Mouse (Mus musculus) midbrain, embryonic 13.5 days (tissue): ENCODE measurements around the gene 4922502D21Rik. TPM values are rescaled to one million over a fixed set of nuclear protein-coding genes. Genes with fewer than 3 reads are reported as not detected.

ENCODE experiments used
- ATAC-seq: fragments of 200-750 bp; cut with Nextera tagmentation; 2 replicates; pipeline ENCODE4 v1.8.0; 2017; ENCODE audit warnings: mild to moderate bottlenecking, moderate TSS enrichment, moderate library complexity
- H3K27ac ChIP-seq: fragments of 300-500 bp; sonication (generic); 2 replicates; pipeline ENCODE4 v1.5.1; 2015; ENCODE audit warnings: inconsistent platforms, mild to moderate bottlenecking, moderate library complexity
- H3K27me3 ChIP-seq: fragments of 300-500 bp; sonication (generic); 2 replicates; pipeline ENCODE4 v1.6.1; 2015; ENCODE audit warnings: mild to moderate bottlenecking, inconsistent platforms
- H3K36me3 ChIP-seq: fragments of 300-500 bp; sonication (generic); 2 replicates; pipeline ENCODE4 v1.6.1; 2015; ENCODE audit warnings: mild to moderate bottlenecking, inconsistent platforms
- H3K4me1 ChIP-seq: fragments of 300-500 bp; sonication (generic); replicated peaks from 2 replicates; pipeline ENCODE4 v1.6.1; 2015; ENCODE audit warnings: inconsistent platforms
- H3K4me2 ChIP-seq: fragments of 300-500 bp; sonication (generic); replicated peaks from 2 replicates; pipeline ENCODE4 v1.6.1; 2015; ENCODE audit warnings: moderate library complexity, mild to moderate bottlenecking, inconsistent platforms
- H3K4me3 ChIP-seq: fragments of 300-500 bp; sonication (generic); replicated peaks from 2 replicates; pipeline ENCODE4 v1.5.1; 2015; ENCODE audit warnings: mild to moderate bottlenecking, inconsistent platforms
- H3K9ac ChIP-seq: fragments of 300-500 bp; sonication (generic); replicated peaks from 2 replicates; pipeline ENCODE4 v1.6.1; 2015; ENCODE audit warnings: mild to moderate bottlenecking, inconsistent platforms
- H3K9me3 ChIP-seq: fragments of 300-500 bp; sonication (generic); 2 replicates; pipeline ENCODE4 v1.6.1; 2016; ENCODE audit warnings: mild to moderate bottlenecking, inconsistent platforms
- WGBS: fragments of 180-500 bp; shearing (Covaris S2); methylation state at CpG from one replicate; pipeline ENCODE4 v1.1.7; 2015; 5-methylcytosine and 5-hydroxymethylcytosine counted together
- polyA plus RNA-seq: library from polyadenylated mRNA; unstranded; fragments of >200 nt; fragmentation: Nextera tagmentation; extraction: Ambion mirVana; gene quantifications from 2 replicates; pipeline ENCODE4 v1.2.1, GENCODE M21; 2015

4922502D21Rik gene
- polyA plus RNA-seq = not detected in 2 replicates

GRCm38 (mm10) chr6:129331610-129332009 lies at the start of gene 4922502D21Rik:
4922502D21Rik (minus strand) TSS chr6:129331796.
- WGBS = 55% methylated on average over 11 of the region's 11 CpGs
- Histone ChIP-seq H3K9me3 (no peaks in the 10 kb centered on the region), H3K4me1 (peaks cover 2% of the 10 kb centered on the region; the same call in 1 of the 2 replicates), H3K27me3 (no peaks in the 10 kb centered on the region), H3K9ac (no peak within 1 kb of the TSS), H3K4me3 (no peak within 1 kb of the TSS), H3K4me2 (no peak within 1 kb of the TSS), H3K27ac (no peak within 1 kb of the TSS), H3K36me3 (no peaks in the 10 kb centered on the region)
- no peak for ATAC-seq

DNA sequence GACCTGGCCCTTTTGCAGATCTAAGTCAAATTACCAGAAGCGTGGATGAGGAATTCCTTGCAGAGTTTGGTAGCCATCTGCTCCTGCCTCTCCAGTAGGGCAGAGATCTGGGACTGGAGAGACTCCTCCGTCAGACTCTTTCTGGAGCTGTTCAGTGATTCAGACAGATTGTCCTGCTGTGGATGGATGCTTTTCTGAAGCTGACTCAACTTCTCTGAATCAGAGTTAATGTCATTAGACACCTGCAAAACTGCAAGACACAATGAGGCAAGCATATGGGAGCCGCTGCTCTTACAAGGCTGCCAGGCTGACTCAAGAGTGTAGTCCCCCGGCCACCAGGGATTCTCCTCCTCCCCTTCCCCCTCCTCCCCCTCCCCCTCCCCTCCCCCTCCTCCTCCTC lies 48.9 kb upstream of the 4922502D21Rik start:
- H3K36me3 ChIP-seq = no peaks in the 10 kb centered on the region
- 65% methylated on average over 4 of the region's 4 CpGs for WGBS

GRCm38 (mm10) chr6:129374937-129375471 lies 43.4 kb upstream of the 4922502D21Rik start:
- no peak overlapping the region for H3K4me3 ChIP-seq
- no peak for ATAC-seq
- no peaks in the 10 kb centered on the region; the same call in 1 of the 2 replicates for H3K9me3 ChIP-seq
- no peak overlapping the region for H3K4me2 ChIP-seq
- no peak overlapping the region for H3K9ac ChIP-seq
- no peaks in the 10 kb centered on the region for H3K27me3 ChIP-seq
- H3K4me1 ChIP-seq = no peaks in the 10 kb centered on the region
- H3K36me3 ChIP-seq = no peaks in the 10 kb centered on the region
- H3K27ac ChIP-seq = no peak overlapping the region
- 94% methylated on average over 2 of the region's 2 CpGs for WGBS

More for the DNA sequence above, 48.9 kb upstream of the 4922502D21Rik start:
- Histone ChIP-seq H3K27me3 (no peaks in the 10 kb centered on the region), H3K4me2 (no peak overlapping the region), H3K27ac (no peak overlapping the region), H3K9me3 (no peaks in the 10 kb centered on the region; the same call in 1 of the 2 replicates), H3K4me1 (0 out of 2 replicates have a peak, but pooled peaks cover 3% of the 10 kb centered on the region), H3K9ac (no peak overlapping the region), H3K4me3 (no peak overlapping the region)
- ATAC-seq = no peak

DNA sequence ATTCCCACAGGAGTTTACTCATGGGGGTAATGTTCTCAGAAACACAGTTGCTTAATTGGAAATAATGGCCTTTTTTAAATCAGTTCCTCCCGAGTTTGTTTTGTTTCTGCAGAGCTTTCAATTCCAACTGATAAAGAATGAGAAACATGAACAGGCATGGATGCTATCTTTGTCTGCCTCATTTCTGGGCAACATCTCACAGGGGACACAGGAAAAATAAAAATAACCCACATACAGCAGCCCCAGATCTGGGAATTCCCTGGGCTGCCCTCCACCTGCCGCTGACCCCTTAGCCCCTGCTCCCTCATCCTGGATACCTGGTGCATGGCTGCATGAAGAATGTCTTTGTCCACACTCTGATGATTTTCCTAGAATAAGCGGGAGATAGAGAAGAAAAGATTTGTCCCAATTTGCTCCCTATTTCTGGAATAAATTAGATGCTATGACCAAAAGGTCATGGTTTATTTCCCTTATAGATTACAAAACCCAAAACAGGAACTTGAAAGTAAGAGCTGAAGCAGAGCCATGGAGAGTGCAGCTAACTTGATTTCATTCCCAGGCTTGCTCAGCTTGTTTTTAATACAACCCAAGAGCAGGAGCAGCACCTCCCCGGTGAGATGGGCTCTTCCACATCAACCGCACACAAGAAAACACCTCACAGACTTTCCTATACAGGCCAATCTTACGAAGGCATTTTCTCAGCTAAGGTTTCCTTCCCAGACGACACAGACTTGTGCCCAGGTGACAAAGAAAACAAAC lies 38.0 kb upstream of the 4922502D21Rik start:
- Histone ChIP-seq H3K9ac (no peak overlapping the region), H3K4me3 (no peak overlapping the region), H3K4me1 (no peaks in the 10 kb centered on the region), H3K9me3 (no peaks in the 10 kb centered on the region), H3K36me3 (no peaks in the 10 kb centered on the region), H3K27ac (no peak overlapping the region), H3K4me2 (no peak overlapping the region), H3K27me3 (no peaks in the 10 kb centered on the region)
- WGBS = 71% methylated on average over 7 of the region's 7 CpGs
- ATAC-seq = no peak

DNA sequence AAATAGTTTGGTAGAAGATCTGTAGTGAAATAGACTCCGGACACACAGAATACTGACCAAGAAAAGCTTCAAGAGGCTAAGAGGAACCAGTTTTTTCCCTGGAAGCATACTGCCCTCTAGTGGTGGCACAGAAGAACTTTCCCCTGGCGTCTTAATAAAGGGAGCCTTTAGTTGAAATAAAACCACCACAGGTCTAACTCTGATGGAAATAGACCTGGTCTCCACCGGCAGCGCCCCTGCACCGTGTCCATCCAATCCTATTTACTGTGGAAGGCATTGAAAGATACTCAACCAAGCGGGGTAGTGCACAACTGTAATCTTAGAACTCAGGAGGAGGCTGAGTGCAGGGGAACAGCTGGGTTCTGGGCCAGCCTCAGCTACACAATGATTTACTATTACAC lies 34.4 kb upstream of the 4922502D21Rik start:
- Histone ChIP-seq H3K9me3 (no peaks in the 10 kb centered on the region), H3K27ac (no peak overlapping the region), H3K4me1 (no peaks in the 10 kb centered on the region), H3K4me3 (no peak overlapping the region), H3K4me2 (no peak overlapping the region), H3K9ac (no peak overlapping the region), H3K27me3 (no peaks in the 10 kb centered on the region), H3K36me3 (no peaks in the 10 kb centered on the region)
- 15% methylated on average over 6 of the region's 6 CpGs for WGBS
- ATAC-seq = peak; percentile 75

DNA sequence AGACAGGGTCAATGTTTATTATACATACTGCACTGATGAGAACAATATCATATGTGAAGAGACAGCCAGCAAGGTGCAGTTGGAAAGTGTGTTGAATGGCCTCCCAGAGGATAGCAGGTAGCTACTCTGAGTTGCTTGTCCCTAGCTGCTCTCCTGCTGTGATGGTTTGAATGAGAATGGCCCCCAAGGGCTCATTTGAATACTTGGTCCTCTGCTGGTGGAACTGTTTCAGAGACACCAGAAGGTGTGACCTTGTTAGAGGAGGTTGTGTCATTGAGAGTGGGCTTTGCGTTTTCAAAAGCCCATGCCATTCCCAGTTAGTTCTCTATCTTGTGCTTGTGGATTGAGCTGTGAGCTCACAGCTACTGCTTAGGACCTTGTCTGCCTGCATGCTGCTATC lies 32.3 kb upstream of the 4922502D21Rik start:
- no peak for ATAC-seq
- H3K27me3 ChIP-seq = no peaks in the 10 kb centered on the region
- H3K4me3 ChIP-seq = no peak overlapping the region
- 35% methylated on average over 1 of the region's 1 CpGs for WGBS
- no peaks in the 10 kb centered on the region for H3K4me1 ChIP-seq
- no peak overlapping the region for H3K4me2 ChIP-seq
- no peaks in the 10 kb centered on the region for H3K36me3 ChIP-seq
- no peaks in the 10 kb centered on the region for H3K9me3 ChIP-seq
- H3K9ac ChIP-seq = no peak overlapping the region
- H3K27ac ChIP-seq = no peak overlapping the region

DNA sequence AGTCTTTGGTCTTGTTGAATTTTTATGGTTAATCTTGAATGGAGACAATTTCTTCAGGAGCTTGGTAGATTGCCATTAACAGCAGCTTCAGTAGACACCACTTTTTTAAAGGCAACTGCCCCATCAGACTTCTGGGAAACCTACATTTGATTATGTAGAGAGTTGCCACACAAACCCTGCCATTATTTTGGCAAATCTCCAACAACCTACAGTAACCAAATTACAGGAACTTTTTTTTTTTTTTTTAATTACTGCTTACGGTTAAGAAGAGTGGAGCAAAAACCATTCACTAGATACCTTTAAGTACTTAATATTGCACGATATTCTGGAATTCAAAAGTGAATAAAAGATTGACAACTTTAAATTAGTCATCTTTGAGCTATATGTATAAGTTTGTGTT lies 27.9 kb upstream of the 4922502D21Rik start:
- H3K9ac ChIP-seq = no peak overlapping the region
- 96% methylated on average over 2 of the region's 2 CpGs for WGBS

GRCm38 (mm10) chr6:129356430-129356829 lies 24.8 kb upstream of the 4922502D21Rik start:
- Histone ChIP-seq H3K9ac (no peak overlapping the region), H3K4me2 (no peak overlapping the region), H3K4me1 (no peaks in the 10 kb centered on the region), H3K9me3 (no peaks in the 10 kb centered on the region), H3K27ac (no peak overlapping the region), H3K27me3 (no peaks in the 10 kb centered on the region), H3K36me3 (no peaks in the 10 kb centered on the region), H3K4me3 (no peak overlapping the region)
- ATAC-seq = no peak

More for the DNA sequence above, 27.9 kb upstream of the 4922502D21Rik start:
- no peak for ATAC-seq
- H3K36me3 ChIP-seq = no peaks in the 10 kb centered on the region
- no peaks in the 10 kb centered on the region for H3K4me1 ChIP-seq
- no peaks in the 10 kb centered on the region for H3K9me3 ChIP-seq
- H3K4me2 ChIP-seq = no peak overlapping the region
- no peak overlapping the region for H3K4me3 ChIP-seq
- no peak overlapping the region for H3K27ac ChIP-seq
- no peaks in the 10 kb centered on the region for H3K27me3 ChIP-seq

GRCm38 (mm10) chr6:129355774-129356173 lies 24.2 kb upstream of the 4922502D21Rik start:
- Histone ChIP-seq H3K36me3 (no peaks in the 10 kb centered on the region), H3K4me3 (no peak overlapping the region), H3K9me3 (no peaks in the 10 kb centered on the region), H3K4me1 (no peaks in the 10 kb centered on the region), H3K27ac (no peak overlapping the region), H3K27me3 (no peaks in the 10 kb centered on the region), H3K9ac (no peak overlapping the region), H3K4me2 (no peak overlapping the region)
- ATAC-seq = no peak
- WGBS = 95% methylated on average over 2 of the region's 2 CpGs

GRCm38 (mm10) chr6:129351091-129351490 lies 19.5 kb upstream of the 4922502D21Rik start:
- Histone ChIP-seq H3K27ac (no peak overlapping the region), H3K4me1 (no peaks in the 10 kb centered on the region), H3K36me3 (no peaks in the 10 kb centered on the region), H3K9me3 (peaks cover 7% of the 10 kb centered on the region; the same call in 1 of the 2 replicates), H3K27me3 (no peaks in the 10 kb centered on the region), H3K9ac (no peak overlapping the region), H3K4me3 (no peak overlapping the region), H3K4me2 (no peak overlapping the region)
- 92% methylated on average over 3 of the region's 3 CpGs for WGBS
- no peak for ATAC-seq

DNA sequence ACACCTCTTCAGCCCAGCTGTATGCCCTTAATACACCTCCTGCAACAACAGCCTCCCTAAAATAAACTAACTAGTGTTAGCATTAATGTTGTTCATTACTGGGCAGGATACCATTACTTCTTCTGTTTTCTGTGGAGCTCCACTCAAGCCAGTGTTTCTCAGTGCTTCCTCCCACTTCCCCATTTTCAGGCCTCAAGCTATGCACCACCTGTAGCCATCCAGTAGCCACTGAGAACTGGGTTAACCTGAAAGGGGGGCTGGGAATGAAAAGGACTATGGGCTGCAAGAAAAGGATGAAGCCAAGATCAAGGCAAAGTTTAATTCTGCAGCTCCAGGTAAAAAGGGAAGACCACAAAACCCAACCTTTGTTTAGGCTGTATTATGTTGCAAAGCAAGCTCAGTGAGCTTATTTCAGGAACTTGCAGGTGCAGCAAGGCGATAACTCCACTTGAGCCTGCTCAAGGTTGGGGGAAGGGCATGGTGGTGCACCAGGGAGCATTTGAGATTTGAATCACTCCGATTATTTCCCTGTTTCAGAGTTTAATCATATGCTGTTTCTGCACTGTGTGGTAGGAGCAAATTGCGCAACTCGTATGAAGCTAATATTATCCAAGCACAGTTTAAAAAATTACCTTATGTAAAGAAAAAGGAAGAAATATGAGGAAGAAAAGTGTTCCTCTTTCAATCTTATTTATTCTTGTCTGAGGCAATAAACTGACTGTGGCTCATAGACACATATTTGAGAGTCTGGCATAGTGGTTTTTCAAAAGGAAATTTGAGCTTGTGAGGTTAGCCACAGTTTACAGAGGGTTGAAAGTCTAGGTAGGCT lies 18.1 kb upstream of the 4922502D21Rik start:
- H3K27me3 ChIP-seq = no peaks in the 10 kb centered on the region

GRCm38 (mm10) chr6:129344408-129344807 lies 12.8 kb upstream of the 4922502D21Rik start:
- no peak for ATAC-seq
- Histone ChIP-seq H3K9ac (no peak overlapping the region), H3K27ac (no peak overlapping the region), H3K4me2 (no peak overlapping the region), H3K4me1 (no peaks in the 10 kb centered on the region), H3K9me3 (peaks cover 7% of the 10 kb centered on the region; the same call in 1 of the 2 replicates), H3K4me3 (no peak overlapping the region), H3K27me3 (no peaks in the 10 kb centered on the region), H3K36me3 (no peaks in the 10 kb centered on the region)
- WGBS = 70% methylated on average over 3 of the region's 3 CpGs

More for the DNA sequence above, 18.1 kb upstream of the 4922502D21Rik start:
- Histone ChIP-seq H3K4me2 (no peak overlapping the region), H3K4me3 (no peak overlapping the region), H3K9me3 (peaks cover 7% of the 10 kb centered on the region; the same call in 1 of the 2 replicates), H3K4me1 (no peaks in the 10 kb centered on the region), H3K36me3 (no peaks in the 10 kb centered on the region), H3K27ac (no peak overlapping the region), H3K9ac (no peak overlapping the region)
- no peak for ATAC-seq
- 61% methylated on average over 4 of the region's 4 CpGs for WGBS
